Mouse (Mus musculus) small intestine, adult 2 months (tissue): Measurements from ENCODE around the gene Ltf. TPM values are rescaled to one million over a fixed set of nuclear protein-coding genes. Genes with fewer than 3 reads are reported as not detected.

Source experiments
- H3K27ac ChIP-seq: fragments of 200-500 bp; 2 replicates; pipeline ENCODE4 v1.5.1; 2012; ENCODE audit warnings: low read depth, low read length, control low read depth, inconsistent platforms; ENCODE audit not compliant: insufficient read depth
- H3K27me3 ChIP-seq: fragments of 200-500 bp; 2 replicates; pipeline ENCODE4 v1.6.1; 2012; ENCODE audit warnings: mild to moderate bottlenecking, moderate library complexity, low read length, inconsistent platforms; ENCODE audit not compliant: control insufficient read depth, insufficient read depth
- H3K36me3 ChIP-seq: fragments of 200-500 bp; 2 replicates; pipeline ENCODE4 v1.6.1; 2012; ENCODE audit warnings: mild to moderate bottlenecking, low read length, control low read depth, inconsistent platforms; ENCODE audit not compliant: control insufficient read depth, insufficient read depth
- H3K4me1 ChIP-seq: fragments of 200-500 bp; 2 replicates; pipeline ENCODE4 v1.6.1; 2012; ENCODE audit warnings: low read length, inconsistent platforms, mixed read lengths; ENCODE audit not compliant: control insufficient read depth, insufficient read depth, insufficient read length
- H3K4me3 ChIP-seq: fragments of 200-500 bp; 2 replicates; pipeline ENCODE4 v1.5.1; 2012; ENCODE audit warnings: low read depth, mild to moderate bottlenecking, control low read depth, inconsistent platforms, low read length, moderate library complexity
- CTCF ChIP-seq: fragments of 200-500 bp; IDR thresholded peaks from 2 replicates; pipeline ENCODE4 v1.5.1; 2012; ENCODE audit warnings: low read depth, mild to moderate bottlenecking, control low read depth, inconsistent platforms, low read length, moderate library complexity, mixed read lengths; ENCODE audit not compliant: insufficient replicate concordance, insufficient read length; ENCODE audit errors: extremely low read depth
- POLR2A ChIP-seq: fragments of 200-500 bp; IDR thresholded peaks from 2 replicates; pipeline ENCODE4 v1.6.1; 2012; ENCODE audit warnings: low read depth, mild to moderate bottlenecking, control low read depth, inconsistent platforms, low read length, moderate library complexity
- WGBS: fragments of 180-500 bp; shearing (Covaris S2); methylation state at CpG from one replicate; pipeline ENCODE4 v1.1.7; 2018; 5-methylcytosine and 5-hydroxymethylcytosine counted together
- polyA plus RNA-seq: library from polyadenylated mRNA; depleted of rRNA; stranded (reverse); fragments of >200 nt; gene quantifications from 2 replicates; pipeline ENCODE4 v1.2.3, GENCODE M21; 2012; rRNA removed

Gene Ltf
- polyA plus RNA-seq, 1 experiment: 0.29 TPM

GRCm38 (mm10) chr9:111086995-111087606, 68.0 kb downstream of the Ltf start:
- H3K27ac ChIP-seq: no peak overlapping the region
- no peaks in the 10 kb centered on the region for H3K36me3 ChIP-seq
- no peaks in the 10 kb centered on the region for H3K4me1 ChIP-seq
- TF ChIP-seq POLR2A: no peak
- no peak for TF ChIP-seq CTCF
- WGBS: 46% methylated on average over 3 of the region's 3 CpGs
- no peak overlapping the region for H3K4me3 ChIP-seq
- no peaks in the 10 kb centered on the region for H3K27me3 ChIP-seq

GRCm38 (mm10) chr9:111087960-111088359, 68.9 kb downstream of the Ltf start:
- no peaks in the 10 kb centered on the region for H3K27me3 ChIP-seq
- H3K36me3 ChIP-seq: no peaks in the 10 kb centered on the region
- WGBS: 20% methylated on average over 5 of the region's 5 CpGs
- H3K27ac ChIP-seq: no peak overlapping the region
- H3K4me1 ChIP-seq: no peaks in the 10 kb centered on the region
- TF ChIP-seq CTCF: no peak
- TF ChIP-seq POLR2A: no peak
- no peak overlapping the region for H3K4me3 ChIP-seq

GRCm38 (mm10) chr9:111088886-111089285, 69.8 kb downstream of the Ltf start:
- H3K4me1 ChIP-seq: no peaks in the 10 kb centered on the region
- H3K27ac ChIP-seq: no peak overlapping the region
- H3K4me3 ChIP-seq: no peak overlapping the region
- TF ChIP-seq POLR2A: no peak
- no peak for TF ChIP-seq CTCF
- WGBS: 52% methylated on average over 7 of the region's 7 CpGs
- H3K36me3 ChIP-seq: no peaks in the 10 kb centered on the region
- no peaks in the 10 kb centered on the region for H3K27me3 ChIP-seq

Other genes starting within 250 kb of the Ltf start
- not detected in 2 replicates for gene Prss42, start 221.1 kb upstream of the Ltf start, polyA plus RNA-seq
- gene Prss44, start 205.3 kb upstream of the Ltf start, polyA plus RNA-seq: not detected in 2 replicates
- not detected in 2 replicates for gene Prss43, start 192.6 kb upstream of the Ltf start, polyA plus RNA-seq
- not detected in 2 replicates for gene Prss45, start 184.7 kb upstream of the Ltf start, polyA plus RNA-seq
- gene Prss46, start 174.8 kb upstream of the Ltf start, polyA plus RNA-seq: not detected in 2 replicates
- not detected in 2 replicates for gene Prss50, start 161.3 kb upstream of the Ltf start, polyA plus RNA-seq
- gene Als2cl, start 139.4 kb upstream of the Ltf start, polyA plus RNA-seq: 16.2 and 19.0 TPM in 2 replicates
- 0.76 and 0.82 TPM in 2 replicates for gene Tmie, start 139.2 kb upstream of the Ltf start, polyA plus RNA-seq
- gene Fam240a, start 102.4 kb upstream of the Ltf start, polyA plus RNA-seq: not detected in 2 replicates
- not detected in 2 replicates for gene Tdgf1, start 73.1 kb upstream of the Ltf start, polyA plus RNA-seq
- not detected in 2 replicates for gene Lrrc2, start 67.7 kb upstream of the Ltf start, polyA plus RNA-seq
- gene Rtp3, start 28.7 kb upstream of the Ltf start, polyA plus RNA-seq: 0.72 and 0.74 TPM in 2 replicates
- 1.8 and 3.4 TPM in 2 replicates for gene Ccrl2, start 38.2 kb downstream of the Ltf start, polyA plus RNA-seq
- gene Lrrfip2, start 98.3 kb downstream of the Ltf start, polyA plus RNA-seq: 3.7 and 15.3 TPM in 2 replicates